Mouse (Mus musculus) fat pad, adult 2 months (tissue): ENCODE measurements around the gene Olfr262.
"Not testable (repeated sequence)": the region's sequence is repeated elsewhere in the genome, so short reads cannot be mapped to it uniquely, and the experiment has no call there.

Source experiments
- DNase-seq: peaks from one replicate; pipeline ENCODE4 v3.0.0-alpha.2; 2011; ENCODE audit warnings: low read depth, low spot score; ENCODE audit errors: extremely low read depth

The Olfr262 gene

GRCm38 (mm10) chr19:12241559-12241958 lies at the start of gene Olfr262:
TSS of gene Olfr262 (minus strand) at chr19:12241659.
- DNase-seq: no peak

- no peak for DNase-seq
Observed at GRCm38 (mm10) chr19:12279554-12279953, 38.1 kb upstream of the Olfr262 start, which contains the start of gene Olfr1434. TSS of gene Olfr1434 (plus strand) at chr19:12279854.

- DNase-seq: no peak
Observed at GRCm38 (mm10) chr19:12260732-12261131, 19.3 kb upstream of the Olfr262 start, which contains the start of gene Olfr235. TSS of gene Olfr235 (plus strand) at chr19:12261032.

GRCm38 (mm10) chr19:12232496-12232895 lies 9.0 kb downstream of the Olfr262 start, which contains the start of gene Olfr1432:
TSS of gene Olfr1432 (minus strand) at chr19:12232596.
- not testable (repeated sequence) for DNase-seq

GRCm38 (mm10) chr19:12200334-12200733 lies 41.1 kb downstream of the Olfr262 start, which contains the start of gene Olfr1431:
TSS of gene Olfr1431 (plus strand) at chr19:12200634.
- no peak for DNase-seq

- DNase-seq: not testable (repeated sequence)
Observed at GRCm38 (mm10) chr19:12199076-12199475, 42.4 kb downstream of the Olfr262 start.
